ENCODE assay signal across 13 mouse cellular contexts in the genomic region with DNA sequence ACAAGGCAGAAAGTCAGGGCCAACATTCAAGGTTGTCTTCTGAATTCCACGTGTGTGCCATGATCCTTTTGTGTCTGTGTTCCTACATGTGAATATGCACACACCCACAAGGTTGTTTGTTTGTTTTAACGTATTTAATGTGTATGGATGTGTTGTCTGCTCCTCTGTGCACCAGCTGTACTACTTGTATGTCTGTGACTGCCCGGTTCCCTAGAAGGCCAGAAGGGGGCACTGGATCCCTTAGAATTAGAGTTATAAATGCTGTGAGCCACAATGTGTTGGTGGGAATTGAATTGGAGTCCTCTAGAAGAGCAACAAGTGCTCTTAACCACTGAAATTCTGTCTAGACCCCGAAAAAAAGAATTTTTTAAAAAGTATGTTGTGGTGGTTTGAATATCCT. TPM values are rescaled to one million over a fixed set of nuclear protein-coding genes. Genes with fewer than 3 reads are reported as not detected.
DNase-seq lines count a peak whose midpoint lies in the region; ATAC-seq and TF ChIP-seq lines count a peak whose summit lies in the region.
"Had no signal": no experiment of that assay in that cellular context is flagged by ENCODE, and none has a peak within 500 bp of the region (broad histone marks: within the 10 kb centered on the region; RNA-seq: fewer than 3 reads in every experiment).

No protein-coding gene starts in this region.

- H3K27me3 ChIP-seq in lung, postnatal 0 days (replicated peaks; ENCODE audit: insufficient read depth, low read length): no peaks in the 10 kb centered on the region
- H3K27me3 ChIP-seq: liver, embryonic 13.5 days had no signal

- H3K9ac ChIP-seq in lung, postnatal 0 days (replicated peaks; ENCODE audit: low read depth): no peak overlapping the region
- H3K9ac ChIP-seq: liver, embryonic 13.5 days had no signal

- H3K27ac ChIP-seq in gastrocnemius, adult 2 months: no peak overlapping the region
- no peak overlapping the region for H3K27ac ChIP-seq in lung, postnatal 0 days (ENCODE audit: low read length)
- no peak overlapping the region for H3K27ac ChIP-seq in cortical plate, adult 2 months (ENCODE audit: insufficient read depth, low read length)
- H3K27ac ChIP-seq: liver, embryonic 13.5 days had no signal

- H3K4me2 ChIP-seq in lung, postnatal 0 days (replicated peaks; ENCODE audit: low read depth, low read length): no peak overlapping the region
- H3K4me2 ChIP-seq: liver, embryonic 13.5 days had no signal

- intact Hi-C loops in gastrocnemius, adult 2 months (cut with DNase I): no loop called here
- intact Hi-C loops in left cerebral cortex, postnatal 25 days (cut with DNase I): no loop called here

- peak; percentile 36 for TF ChIP-seq CTCF in gastrocnemius, adult 2 months (IDR thresholded peaks at IDR 0.05)
- TF ChIP-seq CTCF in lung, postnatal 0 days (IDR thresholded peaks at IDR 0.05): peak; percentile 35
- 0 out of 2 replicates have a peak, but pooled peaks have one; percentile 1 for TF ChIP-seq CTCF in cortical plate, adult 2 months (IDR thresholded peaks at IDR 0.05; ENCODE audit: extremely low read depth, insufficient read depth, low read length)

- no peak for TF ChIP-seq POLR2A in cortical plate, adult 2 months (IDR thresholded peaks at IDR 0.05; ENCODE audit: extremely low read depth, insufficient read depth, low read length)

- no peak for DNase-seq in gastrocnemius, adult 2 months
- DNase-seq in gastrocnemius, postnatal 25 days: no peak
- no peak for DNase-seq in lung, postnatal 0 days (ENCODE audit: low spot score)
- no peak for DNase-seq in lung, postnatal 10 days
- peak; percentile 11 to 27 for DNase-seq in B cell, adult 2 months
- DNase-seq in left cerebral cortex, postnatal 25 days (ENCODE audit: low spot score in 2 of 2): no peak
- DNase-seq: adrenal gland, adult 8-10 months; cerebellum, adult 8-10 months; kidney, adult 18-20 months; liver, embryonic 13.5 days had no signal

- H3K36me3 ChIP-seq in lung, postnatal 0 days (ENCODE audit: insufficient read depth, low read length): peaks cover 8% of the 10 kb centered on the region

- H3K4me3 ChIP-seq in gastrocnemius, adult 2 months: no peak overlapping the region
- H3K4me3 ChIP-seq in lung, postnatal 0 days (ENCODE audit: low read depth, low read length): no peak overlapping the region
- H3K4me3 ChIP-seq in cortical plate, adult 2 months (ENCODE audit: insufficient read depth, low read length): no peak overlapping the region
- H3K4me3 ChIP-seq: liver, embryonic 13.5 days; myocyte had no signal

- no peaks in the 10 kb centered on the region for H3K4me1 ChIP-seq in lung, postnatal 0 days (ENCODE audit: insufficient read depth, low read depth, low read length)
- no peaks in the 10 kb centered on the region for H3K4me1 ChIP-seq in cortical plate, adult 2 months (ENCODE audit: control insufficient read depth, insufficient read depth, low read length)
- H3K4me1 ChIP-seq: liver, embryonic 13.5 days had no signal

- no peak for TF ChIP-seq EP300 in lung, postnatal 0 days (IDR thresholded peaks at IDR 0.05)

- no peak for ATAC-seq in lung, postnatal 0 days
- no peak for ATAC-seq in monocyte, adult 5-6 weeks (replicated peaks; ENCODE audit: insufficient number of reproducible peaks, low FRiP score, low TSS enrichment, poor library complexity, severe bottlenecking)

- H3K9me3 ChIP-seq in lung, postnatal 0 days (ENCODE audit: low read length): no peaks in the 10 kb centered on the region
- H3K9me3 ChIP-seq: liver, embryonic 13.5 days had no signal

- 88% methylated on average over 4 of the region's 4 CpGs for WGBS in lung, postnatal 0 days

RNA-seq across cellular contexts. Expression of gene Pphln1, which starts 44.1 kb away (rescaled TPM):
- 10 to 100 TPM; 14.2 to 14.8 TPM for total RNA-seq in gastrocnemius, adult 2 months (2021)
- total RNA-seq in gastrocnemius, postnatal 25 days (2021): 10 to 100 TPM; 13.6 to 13.7 TPM
- polyA plus RNA-seq in lung, postnatal 0 days (2015; fragmentation: Nextera tagmentation; extraction: Ambion mirVana): 22.3 and 25.9 TPM in 2 replicates
- polyA plus RNA-seq in cortical plate, adult 2 months (2012; rRNA removed): 21.5 and 23.0 TPM in 2 replicates
- 27.4 to 32.4 TPM (median 29.0 TPM) in 3 replicates for total RNA-seq in monocyte, adult 5-6 weeks (2017)
- 10 to 100 TPM; 38.3 to 41.9 TPM for total RNA-seq in left cerebral cortex, postnatal 25 days (2021)

RNA-seq across cellular contexts. Expression of gene Zcrb1, which starts 44.1 kb away (rescaled TPM):
- total RNA-seq in gastrocnemius, adult 2 months (2021): 100 to 1,000 TPM; 122 to 148 TPM
- 100 to 1,000 TPM in 1 of 2 experiments, 10 to 100 TPM in 1; 91.9 to 104 TPM for total RNA-seq in gastrocnemius, postnatal 25 days (2021)
- polyA plus RNA-seq in lung, postnatal 0 days (2015; fragmentation: Nextera tagmentation; extraction: Ambion mirVana): 101 and 118 TPM in 2 replicates
- polyA plus RNA-seq in cortical plate, adult 2 months (2012; rRNA removed): 133 and 148 TPM in 2 replicates
- total RNA-seq in monocyte, adult 5-6 weeks (2017): 121 to 168 TPM (median 162 TPM) in 3 replicates
- total RNA-seq in left cerebral cortex, postnatal 25 days (2021): 10 to 100 TPM; 76.1 to 79.3 TPM

Comparison
In these comparisons a context has a peak if more than half of its experiments do, and no peak if none do; other contexts are left out.
1. DNase-seq: peak in B cell, adult 2 months (2 of 2); none in gastrocnemius, adult 2 months (single experiment), gastrocnemius, postnatal 25 days (single experiment), lung, postnatal 0 days (single experiment), lung, postnatal 10 days (single experiment) and left cerebral cortex, postnatal 25 days (0 of 2).
2. Peak in every context shown above with its lines, with median percentiles within 50 percentile points of each other: CTCF ChIP-seq.